Mouse (Mus musculus) skeletal muscle tissue, adult 2 months (tissue): ENCODE measurements at regions not wholly inside any gene's neighbourhood (a gene's known extent, or its start where the extent isn't known, plus 50 kb on each side); places are given as distances from the start of the nearest gene placed in this dataset.
A peak's percentile ranks its signal among the peaks of the same experiment; 100 is the strongest.
"Not testable (repeated sequence)": the region's sequence is repeated elsewhere in the genome, so short reads cannot be mapped to it uniquely, and the experiment has no call there.

Source experiments
- DNase-seq: peaks from one replicate; pipeline ENCODE4 v3.0.0-alpha.2; 2012; ENCODE audit warnings: low read depth, low spot score

GRCm38 (mm10) chr10:111354607-111355006 is 56.1 kb downstream of the Bbs10 start:
- peak; percentile 4 for DNase-seq

- DNase-seq: not testable (repeated sequence)
These were observed 59.9 kb downstream of the Bbs10 start for GRCm38 (mm10) chr10:111358340-111358739.

- no peak for DNase-seq
These were observed 63.4 kb downstream of the Bbs10 start for GRCm38 (mm10) chr10:111361749-111362435.

- no peak for DNase-seq
These were observed 65.5 kb downstream of the Bbs10 start for GRCm38 (mm10) chr10:111363729-111364617.

- DNase-seq: peak; percentile 4
These were observed 66.5 kb downstream of the Bbs10 start for GRCm38 (mm10) chr10:111365011-111365410.

GRCm38 (mm10) chr10:111369046-111369445 is 70.6 kb downstream of the Bbs10 start:
- DNase-seq: not testable (repeated sequence)

GRCm38 (mm10) chr10:111378047-111378618 is 79.7 kb downstream of the Bbs10 start:
- DNase-seq: no peak

- no peak for DNase-seq
These were observed 83.2 kb downstream of the Bbs10 start for GRCm38 (mm10) chr10:111381689-111382088.

GRCm38 (mm10) chr10:111382206-111382930 is 83.9 kb downstream of the Bbs10 start:
- no peak for DNase-seq

- DNase-seq: no peak
These were observed 87.1 kb downstream of the Bbs10 start for GRCm38 (mm10) chr10:111385561-111385960.

- no peak for DNase-seq
These were observed 85.0 kb upstream of the Nap1l1 start for GRCm38 (mm10) chr10:111387869-111388538.

- no peak for DNase-seq
These were observed 84.3 kb upstream of the Nap1l1 start for GRCm38 (mm10) chr10:111388545-111389320.

GRCm38 (mm10) chr10:111389890-111390289 is 83.1 kb upstream of the Nap1l1 start:
- DNase-seq: peak; percentile 77

GRCm38 (mm10) chr10:111394421-111394820 is 78.6 kb upstream of the Nap1l1 start:
- no peak for DNase-seq

- DNase-seq: no peak
These were observed 68.0 kb upstream of the Nap1l1 start for GRCm38 (mm10) chr10:111405071-111405470.

GRCm38 (mm10) chr10:111408887-111409286 is 64.1 kb upstream of the Nap1l1 start:
- no peak for DNase-seq

- DNase-seq: no peak
These were observed 63.5 kb upstream of the Nap1l1 start for GRCm38 (mm10) chr10:111409497-111409896.

- no peak for DNase-seq
These were observed 62.9 kb upstream of the Nap1l1 start for GRCm38 (mm10) chr10:111410121-111410520.

GRCm38 (mm10) chr10:111411533-111411932 is 61.5 kb upstream of the Nap1l1 start:
- DNase-seq: no peak

- DNase-seq: no peak
These were observed 56.4 kb upstream of the Nap1l1 start for GRCm38 (mm10) chr10:111416611-111417130.
